Mouse (Mus musculus): ENCODE measurements around the gene Irf2bpl. TPM values are rescaled to one million over a fixed set of nuclear protein-coding genes. Genes with fewer than 3 reads are reported as not detected.

Irf2bpl gene
- polyA plus RNA-seq, 1 experiment = 49.7 TPM

GRCm38 (mm10) chr12:86903828-86904806 lies 19.5 kb upstream of the Irf2bpl start:
- H3K79me3 ChIP-seq (ENCODE audit: low read depth) = no peaks in the 10 kb centered on the region
- H3K27me3 ChIP-seq (ENCODE audit: control insufficient read depth, insufficient read depth, insufficient read length) = no peaks in the 10 kb centered on the region
- H3ac ChIP-seq (ENCODE audit: control insufficient read depth, insufficient read length, low read depth) = no peak overlapping the region
- no peaks in the 10 kb centered on the region for H3K36me3 ChIP-seq (ENCODE audit: control insufficient read depth, insufficient read depth)
- TF ChIP-seq MYOD1 (IDR thresholded peaks at IDR 0.05; ENCODE audit: control insufficient read depth, insufficient read length, low read depth) (no peak), FOSL1 (IDR thresholded peaks at IDR 0.05; ENCODE audit: insufficient read depth, low read length, poor library complexity, severe bottlenecking) (no peak), CTCF (IDR thresholded peaks at IDR 0.05; ENCODE audit: control insufficient read depth, insufficient read depth, insufficient read length) (no peak), MYOG (IDR thresholded peaks at IDR 0.05; ENCODE audit: control insufficient read depth, extremely low read depth, insufficient read length) (no peak), USF1 (IDR thresholded peaks at IDR 0.05; ENCODE audit: low read depth) (no peak), MAX (IDR thresholded peaks at IDR 0.05) (no peak), CEBPB (IDR thresholded peaks at IDR 0.05; ENCODE audit: low read depth) (no peak)
- no peaks in the 10 kb centered on the region for H3K79me2 ChIP-seq (ENCODE audit: control insufficient read depth, insufficient read depth)
- H3K4me3 ChIP-seq (ENCODE audit: insufficient read depth, poor library complexity, severe bottlenecking) = no peak overlapping the region

GRCm38 (mm10) chr12:86899461-86900179 lies 15.0 kb upstream of the Irf2bpl start:
- Histone ChIP-seq H3K36me3 (ENCODE audit: control insufficient read depth, insufficient read depth) (no peaks in the 10 kb centered on the region), H3K4me3 (ENCODE audit: insufficient read depth, poor library complexity, severe bottlenecking) (no peak overlapping the region), H3K27me3 (ENCODE audit: control insufficient read depth, insufficient read depth, insufficient read length) (no peaks in the 10 kb centered on the region), H3ac (ENCODE audit: control insufficient read depth, insufficient read length, low read depth) (no peak overlapping the region), H3K79me2 (ENCODE audit: control insufficient read depth, insufficient read depth) (peaks cover 8% of the 10 kb centered on the region), H3K79me3 (ENCODE audit: low read depth) (no peaks in the 10 kb centered on the region)
- TF ChIP-seq USF1 (IDR thresholded peaks at IDR 0.05; ENCODE audit: low read depth) (no peak), MAX (IDR thresholded peaks at IDR 0.05) (no peak), CEBPB (IDR thresholded peaks at IDR 0.05; ENCODE audit: low read depth) (peak; percentile 70), FOSL1 (IDR thresholded peaks at IDR 0.05; ENCODE audit: insufficient read depth, low read length, poor library complexity, severe bottlenecking) (no peak)

- Histone ChIP-seq H3K79me2 (ENCODE audit: control insufficient read depth, insufficient read depth) (peaks cover 8% of the 10 kb centered on the region), H3ac (ENCODE audit: control insufficient read depth, insufficient read length, low read depth) (no peak overlapping the region), H3K79me3 (ENCODE audit: low read depth) (no peaks in the 10 kb centered on the region), H3K4me3 (ENCODE audit: insufficient read depth, poor library complexity, severe bottlenecking) (no peak overlapping the region), H3K27me3 (ENCODE audit: control insufficient read depth, insufficient read depth, insufficient read length) (no peaks in the 10 kb centered on the region), H3K36me3 (ENCODE audit: control insufficient read depth, insufficient read depth) (no peaks in the 10 kb centered on the region)
- TF ChIP-seq CTCF (IDR thresholded peaks at IDR 0.05; ENCODE audit: control insufficient read depth, insufficient read depth, insufficient read length) = no peak
- no peak for TF ChIP-seq USF1 (IDR thresholded peaks at IDR 0.05; ENCODE audit: low read depth)
- TF ChIP-seq CEBPB (IDR thresholded peaks at IDR 0.05; ENCODE audit: low read depth) = no peak
- TF ChIP-seq FOSL1 (IDR thresholded peaks at IDR 0.05; ENCODE audit: insufficient read depth, low read length, poor library complexity, severe bottlenecking) = no peak
- no peak for TF ChIP-seq MYOG (IDR thresholded peaks at IDR 0.05; ENCODE audit: control insufficient read depth, extremely low read depth, insufficient read length)
- TF ChIP-seq MAX (IDR thresholded peaks at IDR 0.05) = no peak
- no peak for TF ChIP-seq MYOD1 (IDR thresholded peaks at IDR 0.05; ENCODE audit: control insufficient read depth, insufficient read length, low read depth)
Measured at GRCm38 (mm10) chr12:86898448-86898847, 13.8 kb upstream of the Irf2bpl start.

- Histone ChIP-seq H3K27me3 (ENCODE audit: control insufficient read depth, insufficient read depth, insufficient read length) (no peaks in the 10 kb centered on the region), H3K4me3 (ENCODE audit: insufficient read depth, poor library complexity, severe bottlenecking) (no peak overlapping the region), H3K36me3 (ENCODE audit: control insufficient read depth, insufficient read depth) (no peaks in the 10 kb centered on the region)
Measured at GRCm38 (mm10) chr12:86897769-86898273, 13.2 kb upstream of the Irf2bpl start.

GRCm38 (mm10) chr12:86896921-86897512 lies 12.4 kb upstream of the Irf2bpl start:
- H3K79me2 ChIP-seq (ENCODE audit: control insufficient read depth, insufficient read depth) = peaks cover 10% of the 10 kb centered on the region
- peak overlapping the region; percentile 2 for H3ac ChIP-seq (ENCODE audit: control insufficient read depth, insufficient read length, low read depth)
- H3K4me3 ChIP-seq (ENCODE audit: insufficient read depth, poor library complexity, severe bottlenecking) = no peak overlapping the region
- H3K79me3 ChIP-seq (ENCODE audit: low read depth) = no peaks in the 10 kb centered on the region
- H3K27me3 ChIP-seq (ENCODE audit: control insufficient read depth, insufficient read depth, insufficient read length) = no peaks in the 10 kb centered on the region
- no peaks in the 10 kb centered on the region for H3K36me3 ChIP-seq (ENCODE audit: control insufficient read depth, insufficient read depth)
- TF ChIP-seq USF1 (IDR thresholded peaks at IDR 0.05; ENCODE audit: low read depth) (peak; percentile 71), MAX (IDR thresholded peaks at IDR 0.05) (no peak), MYOG (IDR thresholded peaks at IDR 0.05; ENCODE audit: control insufficient read depth, extremely low read depth, insufficient read length) (no peak), FOSL1 (IDR thresholded peaks at IDR 0.05; ENCODE audit: insufficient read depth, low read length, poor library complexity, severe bottlenecking) (no peak), MYOD1 (IDR thresholded peaks at IDR 0.05; ENCODE audit: control insufficient read depth, insufficient read length, low read depth) (no peak), CEBPB (IDR thresholded peaks at IDR 0.05; ENCODE audit: low read depth) (peak; percentile 99), CTCF (IDR thresholded peaks at IDR 0.05; ENCODE audit: control insufficient read depth, insufficient read depth, insufficient read length) (no peak)

More at GRCm38 (mm10) chr12:86897769-86898273, 13.2 kb upstream of the Irf2bpl start:
- Histone ChIP-seq H3K79me3 (ENCODE audit: low read depth) (no peaks in the 10 kb centered on the region), H3ac (ENCODE audit: control insufficient read depth, insufficient read length, low read depth) (no peak overlapping the region), H3K79me2 (ENCODE audit: control insufficient read depth, insufficient read depth) (peaks cover 8% of the 10 kb centered on the region)
- TF ChIP-seq MYOD1 (IDR thresholded peaks at IDR 0.05; ENCODE audit: control insufficient read depth, insufficient read length, low read depth) = no peak
- no peak for TF ChIP-seq FOSL1 (IDR thresholded peaks at IDR 0.05; ENCODE audit: insufficient read depth, low read length, poor library complexity, severe bottlenecking)
- TF ChIP-seq CEBPB (IDR thresholded peaks at IDR 0.05; ENCODE audit: low read depth) = no peak
- TF ChIP-seq CTCF (IDR thresholded peaks at IDR 0.05; ENCODE audit: control insufficient read depth, insufficient read depth, insufficient read length) = no peak
- TF ChIP-seq MAX (IDR thresholded peaks at IDR 0.05) = no peak
- TF ChIP-seq USF1 (IDR thresholded peaks at IDR 0.05; ENCODE audit: low read depth) = no peak
- TF ChIP-seq MYOG (IDR thresholded peaks at IDR 0.05; ENCODE audit: control insufficient read depth, extremely low read depth, insufficient read length) = no peak

Measured in C2C12 (cell line).